Mouse (Mus musculus): ENCODE data around the gene Gm29609. TPM values are rescaled to one million over a fixed set of nuclear protein-coding genes. Genes with fewer than 3 reads are reported as not detected.

Gene Gm29609
- polyA plus RNA-seq, 1 experiment from 2014 or later: 0.99 TPM

GRCm38 (mm10) chr5:31195671-31196070, 16.0 kb upstream of the Gm29609 start:
- WGBS: 91% methylated on average over 4 of the region's 4 CpGs

GRCm38 (mm10) chr5:31194486-31195485, 15.1 kb upstream of the Gm29609 start:
- Histone ChIP-seq H3K27ac (no peak overlapping the region), H3K4me3 (peak overlapping the region; percentile 93), H3K36me3 (peaks cover 71% of the 10 kb centered on the region), H3K9ac (peak overlapping the region; percentile 95), H3K4me1 (peaks cover 24% of the 10 kb centered on the region), H3K27me3 (no peaks in the 10 kb centered on the region), H3K4me2 (replicated peaks) (peak overlapping the region; percentile 90), H3K9me3 (no peaks in the 10 kb centered on the region)
- ATAC-seq (ENCODE audit: low FRiP score, low read depth): no peak
- 92% methylated on average over 16 of the region's 16 CpGs for WGBS

More at GRCm38 (mm10) chr5:31195671-31196070, 16.0 kb upstream of the Gm29609 start:
- no peak overlapping the region for H3K4me2 ChIP-seq (replicated peaks)
- H3K9ac ChIP-seq: no peak overlapping the region
- H3K4me3 ChIP-seq: no peak overlapping the region
- peaks cover 6% of the 10 kb centered on the region for H3K9me3 ChIP-seq
- no peak for ATAC-seq (ENCODE audit: low FRiP score, low read depth)
- peaks cover 71% of the 10 kb centered on the region for H3K36me3 ChIP-seq
- H3K27me3 ChIP-seq: no peaks in the 10 kb centered on the region
- peaks cover 32% of the 10 kb centered on the region for H3K4me1 ChIP-seq
- H3K27ac ChIP-seq: no peak overlapping the region

GRCm38 (mm10) chr5:31193631-31194281, 14.0 kb upstream of the Gm29609 start:
- peak overlapping the region; percentile 89 for H3K27ac ChIP-seq
- H3K9me3 ChIP-seq: no peaks in the 10 kb centered on the region
- WGBS: 11% methylated on average over 25 of the region's 25 CpGs
- H3K36me3 ChIP-seq: peaks cover 69% of the 10 kb centered on the region
- peaks cover 23% of the 10 kb centered on the region for H3K4me1 ChIP-seq
- H3K4me2 ChIP-seq (replicated peaks): peak overlapping the region; percentile 90
- no peak for ATAC-seq (ENCODE audit: low FRiP score, low read depth)
- H3K27me3 ChIP-seq: no peaks in the 10 kb centered on the region
- peak overlapping the region; percentile 93 for H3K4me3 ChIP-seq
- peak overlapping the region; percentile 95 for H3K9ac ChIP-seq

DNA sequence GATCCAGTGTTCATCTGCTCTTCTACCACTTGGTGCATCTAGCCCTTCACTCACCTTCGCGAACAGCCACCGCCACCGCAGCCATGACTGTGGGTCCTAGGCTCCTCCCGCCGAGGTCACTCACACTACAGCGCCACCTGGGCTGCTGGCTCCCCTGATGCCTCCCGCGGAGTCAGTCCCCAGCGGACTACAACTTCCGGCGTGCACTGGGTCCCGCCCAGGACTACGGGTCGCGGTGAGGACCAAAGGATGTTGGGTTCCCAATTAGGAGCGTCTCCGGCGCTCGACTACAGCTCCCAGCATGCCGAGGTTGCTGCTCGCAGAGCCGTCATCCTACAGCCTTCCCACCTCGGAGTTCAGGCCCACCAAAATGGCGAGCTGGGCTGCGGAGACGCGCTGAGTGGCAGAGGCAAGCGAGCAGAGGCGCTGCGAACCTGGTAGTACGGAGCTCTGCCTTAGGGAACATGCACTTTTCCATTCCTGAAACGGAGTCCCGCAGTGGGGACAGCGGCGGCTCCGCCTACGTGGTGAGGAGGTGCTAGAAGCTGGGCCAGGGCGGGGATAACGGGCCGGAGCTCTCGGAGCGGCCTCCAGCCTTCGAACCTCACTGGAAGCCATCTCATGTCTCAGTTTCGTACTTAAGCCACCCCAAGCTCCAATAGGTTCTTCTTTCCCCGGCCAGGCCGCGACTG, 13.4 kb upstream of the Gm29609 start, which contains the start of the genes Snx17 and Eif2b4:
Snx17 (plus strand) TSS at position 289 of the 692 bp plus-strand sequence.
Eif2b4 (minus strand) TSS at position 492 of the 692 bp plus-strand sequence.
- Histone ChIP-seq H3K4me2 (replicated peaks) (peak within 1 kb of the TSS; percentile 90), H3K4me1 (peaks cover 23% of the 10 kb centered on the region), H3K27ac (peak within 1 kb of the TSS; percentile 89), H3K9ac (peak within 1 kb of the TSS; percentile 95), H3K9me3 (no peaks in the 10 kb centered on the region), H3K27me3 (no peaks in the 10 kb centered on the region), H3K4me3 (peak within 1 kb of the TSS; percentile 93), H3K36me3 (peaks cover 69% of the 10 kb centered on the region)
- ATAC-seq (ENCODE audit: low FRiP score, low read depth): peak; percentile 97
- WGBS: under 1% methylated on average over 48 of the region's 48 CpGs

DNA sequence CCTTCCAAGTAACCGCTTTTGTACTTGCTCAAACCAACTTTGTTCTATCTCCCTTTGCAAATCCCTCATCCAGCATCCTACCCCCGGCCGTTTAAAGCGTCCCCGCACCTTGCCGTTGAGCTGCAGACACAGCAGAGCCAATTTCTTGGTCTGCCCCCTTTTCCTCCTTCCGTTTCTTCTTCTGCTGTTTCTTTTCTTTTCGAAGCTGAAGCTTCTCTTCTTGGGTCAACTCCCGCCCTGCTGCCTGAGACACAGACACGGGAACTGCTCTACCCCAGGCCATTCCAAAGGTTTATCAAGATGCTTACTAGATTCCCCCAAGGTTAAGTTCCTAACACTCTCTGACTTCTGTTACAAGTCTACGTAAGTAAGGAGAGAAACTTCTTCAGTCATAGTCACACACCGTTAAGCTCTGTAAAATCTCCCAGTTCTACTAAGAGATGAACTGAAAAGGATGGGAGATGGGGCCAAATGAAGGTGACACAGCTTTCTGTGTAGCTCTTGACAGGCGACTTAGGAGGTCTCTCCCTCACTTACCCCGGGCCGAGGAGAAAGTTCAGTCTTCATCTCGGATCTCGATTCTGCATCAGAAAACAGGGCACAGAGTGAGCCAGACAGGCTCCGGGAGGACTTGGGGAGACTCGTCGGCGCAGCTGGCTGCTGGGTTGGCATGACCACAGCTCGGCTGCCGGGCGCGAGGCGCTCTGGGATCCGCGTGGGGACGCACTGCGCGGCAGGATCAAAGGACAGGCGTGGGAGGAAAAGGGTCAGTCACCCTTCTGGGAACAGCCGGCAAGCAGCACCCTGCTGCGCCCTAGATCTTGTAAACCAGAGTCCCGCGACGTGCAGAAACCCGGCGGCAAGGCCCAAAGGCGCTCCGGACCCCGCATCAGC, 12.6 kb upstream of the Gm29609 start:
- no peak; the same call in none of the 2 replicates for ATAC-seq (ENCODE audit: low FRiP score, low read depth)
- WGBS: 11% methylated on average over 42 of the region's 42 CpGs

DNA sequence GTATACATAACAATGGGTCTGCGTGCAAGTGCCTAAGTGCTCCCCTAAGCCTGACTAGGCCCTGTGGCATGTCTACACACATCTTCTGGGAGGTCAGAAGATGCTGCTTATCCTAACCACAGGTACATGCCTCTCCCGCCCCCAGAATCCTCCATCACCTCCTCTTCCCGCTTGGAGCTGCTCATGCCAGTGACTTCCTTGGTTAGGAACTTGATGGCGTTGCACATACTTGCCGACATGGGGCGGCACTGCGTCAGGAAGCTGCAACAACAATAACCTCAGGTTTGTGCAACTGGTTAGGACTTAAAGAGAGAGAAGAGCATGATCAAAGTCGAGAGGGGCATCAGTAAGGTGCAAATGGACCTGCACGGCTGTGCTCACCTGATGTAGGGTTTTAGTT, 10.5 kb upstream of the Gm29609 start:
- Histone ChIP-seq H3K36me3 (peaks cover 53% of the 10 kb centered on the region), H3K9me3 (no peaks in the 10 kb centered on the region), H3K4me2 (replicated peaks) (no peak overlapping the region), H3K4me1 (peaks cover 23% of the 10 kb centered on the region), H3K9ac (no peak overlapping the region), H3K27me3 (no peaks in the 10 kb centered on the region), H3K27ac (no peak overlapping the region), H3K4me3 (no peak overlapping the region)
- ATAC-seq (ENCODE audit: low FRiP score, low read depth): no peak
- 94% methylated on average over 9 of the region's 9 CpGs for WGBS

More for the DNA sequence above, 12.6 kb upstream of the Gm29609 start:
- peak overlapping the region; percentile 77 for H3K27ac ChIP-seq
- H3K4me2 ChIP-seq (replicated peaks): peak overlapping the region; percentile 90
- no peaks in the 10 kb centered on the region for H3K9me3 ChIP-seq
- H3K9ac ChIP-seq: peak overlapping the region; percentile 95
- H3K27me3 ChIP-seq: no peaks in the 10 kb centered on the region
- peaks cover 23% of the 10 kb centered on the region for H3K4me1 ChIP-seq
- peaks cover 69% of the 10 kb centered on the region for H3K36me3 ChIP-seq
- H3K4me3 ChIP-seq: peak overlapping the region; percentile 93

DNA sequence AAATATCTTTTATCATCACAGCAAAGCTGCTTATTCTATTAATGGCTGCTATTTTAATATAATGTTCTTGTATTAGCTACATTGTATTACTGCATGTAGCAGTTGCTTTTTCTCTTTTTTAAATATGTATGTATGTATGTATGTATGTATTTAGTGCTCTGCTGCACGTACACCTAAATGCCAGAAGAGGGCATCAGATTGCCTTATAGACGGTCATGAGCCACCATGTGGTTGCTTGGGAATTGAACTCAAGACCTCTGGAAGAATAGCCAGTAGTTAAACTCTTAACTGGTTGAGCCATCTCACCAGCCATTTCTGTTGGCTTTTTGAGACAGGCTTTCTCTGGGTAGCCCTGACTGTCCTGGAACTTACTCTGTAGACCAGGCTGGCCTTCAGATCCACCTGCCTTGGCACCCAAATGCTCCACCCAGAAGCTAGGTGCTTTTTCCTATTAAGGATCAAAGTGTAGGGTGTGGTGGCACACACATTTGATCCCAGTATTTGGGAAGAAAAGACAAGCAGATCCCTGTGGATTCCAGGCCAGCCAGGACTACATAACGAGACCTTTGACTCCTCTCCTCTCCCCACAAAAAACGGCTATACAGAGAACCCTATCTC, 8.6 kb upstream of the Gm29609 start:
- ATAC-seq (ENCODE audit: low FRiP score, low read depth): no peak
- Histone ChIP-seq H3K9me3 (no peaks in the 10 kb centered on the region), H3K36me3 (peaks cover 46% of the 10 kb centered on the region), H3K27ac (no peak overlapping the region), H3K4me2 (replicated peaks) (no peak overlapping the region), H3K4me1 (peaks cover 12% of the 10 kb centered on the region), H3K4me3 (no peak overlapping the region), H3K9ac (no peak overlapping the region), H3K27me3 (no peaks in the 10 kb centered on the region)
- 74% methylated on average over 4 of the region's 4 CpGs for WGBS

- 62% methylated on average over 4 of the region's 4 CpGs for WGBS
- Histone ChIP-seq H3K27ac (no peak overlapping the region), H3K4me3 (no peak overlapping the region), H3K36me3 (peaks cover 19% of the 10 kb centered on the region), H3K9me3 (no peaks in the 10 kb centered on the region), H3K4me1 (peaks cover 9% of the 10 kb centered on the region; the same call in 1 of the 2 replicates), H3K4me2 (replicated peaks) (no peak overlapping the region), H3K9ac (no peak overlapping the region), H3K27me3 (no peaks in the 10 kb centered on the region)
- no peak for ATAC-seq (ENCODE audit: low FRiP score, low read depth)
Measured at GRCm38 (mm10) chr5:31183678-31184077, 4.0 kb upstream of the Gm29609 start.

DNA sequence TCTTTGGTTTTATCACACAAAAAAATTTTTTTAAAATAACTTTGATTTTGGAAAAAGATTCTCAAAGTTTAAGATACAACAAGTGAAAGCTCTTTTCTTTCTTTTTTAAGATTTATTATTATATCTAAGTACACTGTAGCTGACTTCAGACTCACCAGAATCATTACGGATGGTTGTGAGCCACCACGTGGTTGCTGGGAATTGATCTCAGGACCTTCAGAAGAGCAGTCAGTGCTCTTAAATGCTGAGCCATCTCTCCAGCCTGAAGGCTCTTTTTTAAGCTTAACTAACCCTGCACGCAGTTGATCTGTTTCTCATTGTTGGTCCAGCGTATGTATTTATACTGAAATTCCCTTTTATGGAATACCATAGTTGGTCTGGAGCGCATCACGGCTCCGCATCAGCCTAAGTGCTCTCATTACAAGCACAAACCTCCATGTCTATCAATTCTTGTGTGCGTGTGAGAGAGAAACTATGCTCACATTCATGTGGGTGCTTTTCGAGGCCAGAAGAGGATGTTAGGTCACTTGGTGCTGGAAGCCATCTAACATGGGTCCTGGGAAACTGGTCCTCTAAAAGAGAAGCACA, 1.6 kb upstream of the Gm29609 start:
- Histone ChIP-seq H3K27ac (no peak overlapping the region), H3K4me2 (replicated peaks) (no peak overlapping the region)
- 92% methylated on average over 9 of the region's 9 CpGs for WGBS

DNA sequence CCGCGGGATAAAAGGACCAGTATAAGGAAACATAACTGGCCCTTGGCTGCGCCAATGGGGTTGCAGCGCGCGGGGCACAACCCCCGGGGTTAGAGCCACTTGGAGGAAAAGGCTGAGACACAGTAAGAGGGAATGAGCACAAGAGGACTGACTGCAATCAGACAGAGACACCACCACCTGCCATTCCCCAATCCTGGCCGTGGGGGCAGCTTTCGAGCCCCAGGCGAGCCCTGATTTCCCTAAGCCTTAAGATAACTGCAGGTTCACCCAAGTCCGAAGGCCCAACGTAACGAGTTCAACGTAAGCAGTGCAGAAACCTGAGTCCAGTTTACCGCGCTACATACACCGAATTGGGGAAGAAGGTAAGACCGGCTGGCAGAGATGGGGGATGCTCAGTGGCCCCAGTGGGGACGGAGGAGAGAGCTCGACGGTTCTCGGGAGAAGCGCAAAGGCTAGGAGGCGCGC, 378 bp downstream of the Gm29609 start:
- H3K4me2 ChIP-seq (replicated peaks): peak overlapping the region; percentile 94
- H3K4me3 ChIP-seq: peak overlapping the region; percentile 90
- WGBS: under 1% methylated on average over 25 of the region's 25 CpGs
- peaks cover 10% of the 10 kb centered on the region; the same call in 1 of the 2 replicates for H3K4me1 ChIP-seq
- H3K9me3 ChIP-seq: no peaks in the 10 kb centered on the region
- peak overlapping the region; percentile 97 for H3K27ac ChIP-seq
- H3K9ac ChIP-seq: peak overlapping the region; percentile 82
- H3K36me3 ChIP-seq: peaks cover 3% of the 10 kb centered on the region
- peak; percentile 37; the same call in 1 of the 2 replicates for ATAC-seq (ENCODE audit: low FRiP score, low read depth)
- H3K27me3 ChIP-seq: no peaks in the 10 kb centered on the region

More for the DNA sequence above, 1.6 kb upstream of the Gm29609 start:
- no peak overlapping the region for H3K4me3 ChIP-seq
- ATAC-seq (ENCODE audit: low FRiP score, low read depth): no peak
- H3K4me1 ChIP-seq: peaks cover 10% of the 10 kb centered on the region; the same call in 1 of the 2 replicates
- no peaks in the 10 kb centered on the region for H3K9me3 ChIP-seq
- H3K36me3 ChIP-seq: no peaks in the 10 kb centered on the region
- no peaks in the 10 kb centered on the region for H3K27me3 ChIP-seq
- no peak overlapping the region for H3K9ac ChIP-seq
